Mouse (Mus musculus) cerebellum, adult 2 months (tissue): ENCODE results near the gene Polk. TPM values are rescaled to one million over a fixed set of nuclear protein-coding genes. Genes with fewer than 3 reads are reported as not detected.

Experiments used
- DNase-seq, 2 experiments: peaks; one replicate each; pipeline ENCODE4 v3.0.0; 2021
- H3K27ac ChIP-seq: fragments of 200-500 bp; 2 replicates; pipeline ENCODE4 v1.5.1; 2012; ENCODE audit warnings: low read length, control low read depth, inconsistent platforms; ENCODE audit not compliant: insufficient read depth
- H3K27me3 ChIP-seq: fragments of 200-500 bp; 2 replicates; pipeline ENCODE4 v1.6.1; 2012; ENCODE audit warnings: inconsistent platforms, mild to moderate bottlenecking, low read length, moderate library complexity; ENCODE audit not compliant: control insufficient read depth, insufficient read depth
- H3K4me1 ChIP-seq: fragments of 200-500 bp; 2 replicates; pipeline ENCODE4 v1.6.1; 2011; ENCODE audit warnings: low read length; ENCODE audit not compliant: control insufficient read depth, insufficient read depth
- H3K4me3 ChIP-seq: fragments of 200-500 bp; replicated peaks from 2 replicates; pipeline ENCODE3; 2011; ENCODE audit warnings: mild to moderate bottlenecking, low read depth, low read length, control low read depth; ENCODE audit not compliant: insufficient read depth
- CTCF ChIP-seq: fragments of 200-500 bp; IDR thresholded peaks from 2 replicates; pipeline ENCODE4 v1.5.1; 2011; ENCODE audit warnings: low read depth, mild to moderate bottlenecking, control low read depth, low read length, moderate library complexity, borderline replicate concordance; ENCODE audit not compliant: insufficient read depth
- POLR2A ChIP-seq: fragments of 200-500 bp; IDR thresholded peaks from 2 replicates; pipeline ENCODE4 v1.6.1; 2011; ENCODE audit warnings: low read length, control low read depth, borderline replicate concordance; ENCODE audit not compliant: insufficient read depth
- WGBS: fragments of 180-500 bp; shearing (Covaris S2); methylation state at CpG from one replicate; pipeline ENCODE4 v1.1.7; 2018; 5-methylcytosine and 5-hydroxymethylcytosine counted together
- polyA plus RNA-seq: library from polyadenylated mRNA; depleted of rRNA; stranded (reverse); fragments of >200 nt; gene quantifications from 2 replicates; pipeline ENCODE4 v1.2.3, GENCODE M21; 2012

Polk gene
- polyA plus RNA-seq, 1 experiment, result 8.0 TPM

DNA sequence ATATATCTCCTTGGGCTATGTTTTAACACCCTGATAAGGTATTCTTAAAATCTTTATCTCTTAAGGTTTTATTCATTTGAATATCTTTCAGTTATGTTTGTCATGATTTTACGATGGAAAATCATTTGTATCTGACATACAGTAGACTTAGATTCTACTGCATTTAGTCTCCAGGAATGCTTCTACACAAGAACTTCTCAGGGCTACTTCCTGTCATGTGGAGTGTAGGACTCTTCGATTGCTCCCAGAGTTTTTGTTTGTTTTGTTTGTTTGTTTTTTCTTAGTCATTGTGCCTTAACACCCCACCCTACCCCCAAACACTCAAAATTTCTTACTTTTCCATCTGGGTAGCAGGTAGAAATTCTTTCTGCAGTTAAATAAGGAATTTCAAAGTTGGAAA is 998 bp downstream of the Polk start:
- Histone ChIP-seq H3K27ac (no peak overlapping the region), H3K4me1 (no peaks in the 10 kb centered on the region; the same call in 1 of the 2 replicates), H3K4me3 (no peak overlapping the region), H3K27me3 (no peaks in the 10 kb centered on the region)
- DNase-seq, result no peak
- 39% methylated on average over 2 of the region's 2 CpGs for WGBS
- TF ChIP-seq POLR2A (no peak), CTCF (no peak)

DNA sequence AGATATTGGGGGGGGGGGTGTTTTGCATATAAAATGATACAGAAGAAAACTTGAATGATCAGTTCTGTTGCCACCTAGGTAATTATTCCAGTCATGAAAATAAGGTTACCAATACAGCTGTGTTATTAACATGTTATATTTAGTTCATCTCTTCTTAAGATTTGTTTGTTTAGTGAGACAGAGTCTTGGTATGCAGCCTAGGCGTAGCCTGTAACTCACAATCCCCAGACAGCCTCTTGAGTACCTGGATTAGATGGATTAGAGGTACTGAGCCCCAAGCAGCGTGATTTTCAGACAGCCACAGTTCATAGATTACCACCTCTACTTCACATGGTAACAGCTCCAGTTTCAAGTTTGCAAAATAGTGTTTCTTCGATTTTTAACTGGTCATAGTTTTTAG is 4.3 kb downstream of the Polk start:
- H3K4me1 ChIP-seq, result no peaks in the 10 kb centered on the region
- TF ChIP-seq POLR2A, result no peak
- no peak for DNase-seq
- no peak overlapping the region for H3K27ac ChIP-seq
- no peaks in the 10 kb centered on the region for H3K27me3 ChIP-seq
- H3K4me3 ChIP-seq, result no peak overlapping the region
- 88% methylated on average over 3 of the region's 3 CpGs for WGBS

DNA sequence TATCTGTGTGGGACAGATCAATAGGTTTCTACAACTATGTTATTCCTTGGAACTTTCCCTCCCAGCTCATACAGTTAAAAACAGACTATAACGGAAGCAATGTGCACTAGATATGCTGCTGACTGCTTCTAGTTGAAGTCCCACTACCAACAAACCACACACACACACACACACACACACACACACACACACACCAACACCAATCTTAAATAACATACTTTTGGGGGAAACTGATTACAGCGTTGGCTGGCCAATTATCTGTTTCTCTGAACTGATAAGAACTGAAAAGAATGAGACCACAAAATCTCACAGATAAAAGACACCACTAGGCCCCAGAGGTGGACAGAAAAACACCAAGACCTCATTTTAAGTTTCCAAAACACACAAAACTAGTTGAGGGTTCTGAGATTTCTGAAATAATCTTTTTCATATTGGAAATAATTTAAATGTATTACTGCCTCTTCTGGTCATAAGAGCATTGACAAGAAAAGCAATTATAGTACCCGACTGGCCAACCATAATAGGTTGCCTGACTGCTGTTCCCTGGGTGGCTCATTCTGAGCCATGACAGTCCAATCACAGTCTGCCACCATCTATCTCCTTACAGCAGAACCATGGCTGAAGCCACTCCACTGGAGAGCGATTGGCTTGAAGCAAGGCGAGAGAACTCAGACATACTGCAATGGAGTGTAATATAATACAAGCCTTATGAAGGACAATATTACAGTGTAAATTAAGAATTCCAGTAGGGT is 5.4 kb downstream of the Polk start:
- Histone ChIP-seq H3K4me3 (no peak overlapping the region), H3K4me1 (no peaks in the 10 kb centered on the region), H3K27ac (no peak overlapping the region), H3K27me3 (no peaks in the 10 kb centered on the region)
- WGBS, result 90% methylated on average over 5 of the region's 5 CpGs
- DNase-seq, result no peak
- TF ChIP-seq CTCF (no peak), POLR2A (no peak)

DNA sequence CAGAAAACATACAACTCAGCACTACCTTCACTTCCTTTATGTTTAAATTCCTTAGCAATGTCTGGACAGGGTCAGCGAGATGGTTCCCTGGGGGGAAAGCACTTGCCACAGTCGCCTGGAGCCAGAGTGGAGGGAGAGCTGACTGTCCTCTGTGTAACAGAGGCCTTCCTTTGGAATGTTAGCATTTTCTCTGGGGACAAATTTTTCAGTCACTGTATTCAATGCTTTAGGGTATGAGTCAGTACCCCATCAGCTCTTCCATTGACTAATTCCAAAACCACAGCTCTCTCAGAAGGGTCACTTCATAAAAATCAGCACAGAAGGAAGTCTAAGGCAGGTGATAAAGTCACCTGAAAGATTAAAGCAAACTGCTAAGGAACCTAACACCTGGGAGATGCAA is 8.6 kb downstream of the Polk start:
- H3K27ac ChIP-seq, result no peak overlapping the region
- TF ChIP-seq CTCF (no peak), POLR2A (no peak)
- DNase-seq, result no peak
- H3K4me3 ChIP-seq, result no peak overlapping the region
- WGBS, result 67% methylated on average over 2 of the region's 2 CpGs
- H3K27me3 ChIP-seq, result no peaks in the 10 kb centered on the region
- H3K4me1 ChIP-seq, result no peaks in the 10 kb centered on the region

DNA sequence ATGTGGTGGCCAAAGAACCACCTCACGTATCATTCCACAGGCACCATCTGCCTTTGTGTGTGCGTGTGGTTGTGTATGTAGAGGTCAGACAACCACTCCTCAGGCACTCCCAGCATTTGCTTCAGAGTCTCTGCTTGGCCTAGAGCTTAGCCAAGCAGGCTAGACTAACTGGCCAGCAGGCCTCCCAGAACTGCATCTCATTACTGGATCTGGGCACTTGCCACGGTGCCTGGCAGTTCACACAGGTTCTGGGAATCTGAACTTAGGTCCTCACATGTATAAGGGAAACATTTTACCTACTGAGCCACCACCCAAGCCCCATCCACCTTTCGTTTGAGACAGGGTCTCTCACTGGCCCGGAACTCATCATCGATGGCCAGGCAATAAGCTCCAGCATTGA is 10.2 kb downstream of the Polk start:
- Histone ChIP-seq H3K4me3 (no peak overlapping the region), H3K27me3 (no peaks in the 10 kb centered on the region), H3K4me1 (no peaks in the 10 kb centered on the region), H3K27ac (no peak overlapping the region)
- 58% methylated on average over 6 of the region's 6 CpGs for WGBS
- TF ChIP-seq CTCF (no peak), POLR2A (no peak)
- DNase-seq, result no peak

DNA sequence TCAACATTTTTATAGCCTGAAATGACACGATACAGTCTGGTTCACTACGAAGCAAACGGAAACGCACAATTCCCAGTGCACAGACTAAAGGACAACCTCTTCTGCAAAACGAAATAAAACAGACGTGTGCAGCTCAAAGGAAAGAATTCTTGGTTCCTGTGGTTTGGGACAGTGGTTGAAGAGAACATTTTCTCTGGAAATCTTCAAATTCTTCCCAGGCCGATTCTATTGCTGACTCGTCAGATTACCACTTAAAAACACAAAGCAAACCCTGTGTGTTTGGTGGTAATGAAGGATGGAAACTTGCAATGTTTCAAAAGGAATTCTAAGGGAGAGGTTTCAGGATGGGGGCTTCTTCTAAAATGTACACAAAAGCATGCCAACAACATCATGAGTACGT is 12.3 kb downstream of the Polk start:
- TF ChIP-seq POLR2A (no peak), CTCF (no peak)
- Histone ChIP-seq H3K4me1 (no peaks in the 10 kb centered on the region), H3K27me3 (no peaks in the 10 kb centered on the region), H3K27ac (no peak overlapping the region), H3K4me3 (no peak overlapping the region)
- no peak for DNase-seq
- WGBS, result 94% methylated on average over 9 of the region's 9 CpGs

DNA sequence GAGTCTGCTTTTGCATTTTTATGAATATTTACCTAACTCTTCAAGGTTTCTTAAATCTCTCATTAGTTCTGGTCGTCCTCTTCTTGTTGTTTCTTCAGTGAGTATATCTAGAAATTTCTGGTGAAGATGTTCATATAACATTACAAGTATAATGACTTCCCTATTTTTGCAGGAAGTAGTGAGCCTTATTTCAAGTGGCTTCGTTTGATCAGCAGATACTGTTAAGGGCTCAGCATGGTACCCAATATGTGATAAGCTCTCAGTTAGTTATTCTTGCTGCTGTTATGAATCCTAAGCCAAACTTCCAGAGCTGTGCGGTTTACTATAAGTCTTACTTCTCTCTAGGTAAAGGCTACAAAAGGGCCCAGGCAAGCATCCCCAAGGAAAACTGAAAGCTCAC is 12.8 kb downstream of the Polk start:
- no peak for TF ChIP-seq POLR2A
- TF ChIP-seq CTCF, result no peak
- DNase-seq, result no peak
- Histone ChIP-seq H3K4me1 (no peaks in the 10 kb centered on the region), H3K27ac (no peak overlapping the region), H3K4me3 (no peak overlapping the region), H3K27me3 (no peaks in the 10 kb centered on the region)
- 94% methylated on average over 3 of the region's 3 CpGs for WGBS

DNA sequence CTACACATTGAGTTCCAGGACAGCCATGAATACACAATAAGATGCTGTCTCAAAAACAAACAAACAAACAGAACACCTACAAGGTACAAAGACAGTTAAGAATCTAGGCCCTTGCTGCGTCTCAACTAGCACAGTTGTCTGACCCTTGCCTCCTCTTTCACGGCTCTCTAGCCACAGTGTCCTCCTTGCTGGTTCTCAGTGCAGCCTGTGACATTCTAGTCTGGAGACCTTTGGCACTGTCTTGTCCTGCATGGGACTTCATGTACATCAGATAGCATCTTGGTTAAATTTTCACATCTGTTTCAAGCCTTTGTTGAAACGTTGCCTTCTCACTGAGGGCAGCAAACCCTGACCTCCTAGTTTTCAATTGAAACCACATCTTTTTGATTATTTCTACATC is 13.6 kb downstream of the Polk start:
- DNase-seq, result no peak

DNA sequence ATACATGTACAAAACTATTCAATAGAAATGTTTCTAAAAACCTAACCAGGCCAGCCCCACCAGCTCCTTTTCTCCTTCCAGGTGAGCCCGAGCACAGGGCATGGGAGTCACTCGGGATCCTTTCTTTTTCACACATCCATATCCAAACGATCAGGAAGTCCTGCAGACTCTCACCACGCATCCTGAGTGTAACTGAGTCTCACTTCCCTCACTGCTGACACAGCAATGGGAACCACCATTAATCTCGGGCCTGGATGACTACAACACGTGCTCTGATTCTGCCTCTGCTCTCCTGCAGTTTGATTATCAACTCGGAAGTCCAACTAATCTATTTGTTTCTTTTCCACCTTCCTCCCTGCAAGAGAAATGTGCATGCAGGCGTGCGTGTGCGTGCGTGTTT is 14.5 kb downstream of the Polk start:
- Histone ChIP-seq H3K4me1 (no peaks in the 10 kb centered on the region), H3K27me3 (no peaks in the 10 kb centered on the region), H3K27ac (no peak overlapping the region), H3K4me3 (no peak overlapping the region)
- no peak for DNase-seq
- WGBS, result 93% methylated on average over 11 of the region's 11 CpGs
- no peak for TF ChIP-seq POLR2A

More for the DNA sequence above, 13.6 kb downstream of the Polk start:
- no peaks in the 10 kb centered on the region for H3K4me1 ChIP-seq
- H3K27me3 ChIP-seq, result no peaks in the 10 kb centered on the region
- 93% methylated on average over 3 of the region's 3 CpGs for WGBS
- no peak for TF ChIP-seq POLR2A
- TF ChIP-seq CTCF, result no peak
- H3K4me3 ChIP-seq, result no peak overlapping the region
- no peak overlapping the region for H3K27ac ChIP-seq
